Mouse (Mus musculus): Measurements from ENCODE around the gene Erg.

Erg gene

DNA sequence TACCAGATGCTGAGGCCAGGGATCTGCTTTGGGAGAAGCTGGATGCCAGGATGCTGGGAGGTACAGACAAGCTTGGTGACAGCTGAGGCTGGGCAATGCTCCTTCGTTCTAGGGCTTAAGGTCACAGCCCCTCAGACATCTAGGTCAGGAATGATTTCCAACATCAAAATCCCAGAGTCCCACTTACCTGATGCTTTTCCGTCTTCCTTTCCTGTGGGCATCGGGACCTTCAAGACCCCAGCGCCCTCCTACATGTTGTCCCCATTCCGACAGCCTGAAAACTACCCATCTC is at the start of gene Erg:
Gene Erg, minus strand, starts transcription at position 283 of the 292 bp plus-strand sequence.
- DNase-seq (ENCODE audit: low spot score in 2 of 2): no peak

DNA sequence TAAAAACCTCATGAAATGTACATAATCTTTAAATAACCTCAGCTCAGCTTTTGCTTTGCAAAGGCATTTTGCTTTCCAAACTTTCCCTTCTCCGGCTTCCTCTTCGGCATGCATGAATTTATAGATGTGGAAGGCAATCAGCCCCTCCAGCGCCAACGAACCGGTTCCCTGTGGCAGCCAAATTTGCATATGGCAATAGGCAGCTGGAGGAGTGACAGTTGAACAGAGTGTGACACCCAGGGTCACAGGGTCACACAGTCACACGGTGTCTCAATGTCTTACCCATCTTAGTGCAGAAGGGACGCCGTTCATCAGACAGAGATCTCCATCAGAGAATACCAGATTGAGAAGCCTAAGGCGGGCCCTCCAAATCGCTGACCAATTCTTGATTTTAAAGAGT is 45.4 kb upstream of the Erg start:
- DNase-seq (ENCODE audit: low spot score in 2 of 2): no peak

DNA sequence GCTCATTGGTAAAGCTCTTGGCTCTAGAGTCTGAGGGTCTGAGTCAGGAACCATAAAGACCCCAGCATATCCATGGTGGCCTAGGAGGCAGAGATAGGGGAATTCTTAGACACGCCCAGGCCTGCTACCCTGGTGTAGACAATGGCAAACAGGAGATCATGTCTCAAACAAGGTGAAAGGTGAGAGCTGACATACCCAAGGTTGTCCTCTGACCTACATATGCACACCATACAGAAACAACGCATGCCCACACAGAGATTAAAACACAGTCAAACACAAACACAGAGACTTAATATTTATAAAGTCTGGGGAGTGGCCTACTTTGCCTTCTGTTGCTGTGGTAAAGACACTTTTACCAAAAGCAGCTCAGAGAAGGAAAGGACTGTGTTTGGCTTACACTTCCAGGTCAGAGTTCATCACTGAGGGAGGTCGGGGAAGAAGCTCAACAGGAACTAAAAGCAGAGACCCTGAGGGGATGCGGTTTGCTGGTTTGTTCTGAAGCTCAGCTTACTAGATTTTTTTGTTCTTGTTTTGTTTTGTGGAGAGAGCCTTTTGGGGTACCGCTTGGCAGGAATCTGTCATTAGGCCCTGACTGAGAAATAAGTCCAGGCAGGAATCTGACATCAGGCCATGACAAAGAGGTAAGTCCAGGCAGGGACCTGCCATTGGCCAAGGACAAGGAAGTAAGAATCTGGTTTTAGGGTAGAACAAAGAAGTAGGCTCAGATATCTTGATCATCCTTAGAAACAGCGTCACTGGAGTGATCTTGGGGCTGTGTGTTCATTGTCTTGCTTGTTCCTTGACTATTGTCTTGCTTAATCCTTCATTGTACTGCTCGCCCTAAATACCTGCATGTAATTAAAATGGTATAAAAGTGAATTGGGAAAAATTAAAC is 37.7 kb upstream of the Erg start:
- DNase-seq (ENCODE audit: low spot score in 2 of 2): no peak

GRCm38 (mm10) chr16:95623056-95623455 is 36.7 kb upstream of the Erg start:
- DNase-seq (ENCODE audit: low spot score in 2 of 2): no peak

- no peak for DNase-seq (ENCODE audit: low spot score in 2 of 2)
Measured at GRCm38 (mm10) chr16:95619859-95620325, 33.5 kb upstream of the Erg start.

- no peak for DNase-seq (ENCODE audit: low spot score in 2 of 2)
Measured at GRCm38 (mm10) chr16:95618206-95618605, 31.8 kb upstream of the Erg start.

- no peak for DNase-seq (ENCODE audit: low spot score in 2 of 2)
Measured at GRCm38 (mm10) chr16:95617720-95618119, 31.3 kb upstream of the Erg start.

DNA sequence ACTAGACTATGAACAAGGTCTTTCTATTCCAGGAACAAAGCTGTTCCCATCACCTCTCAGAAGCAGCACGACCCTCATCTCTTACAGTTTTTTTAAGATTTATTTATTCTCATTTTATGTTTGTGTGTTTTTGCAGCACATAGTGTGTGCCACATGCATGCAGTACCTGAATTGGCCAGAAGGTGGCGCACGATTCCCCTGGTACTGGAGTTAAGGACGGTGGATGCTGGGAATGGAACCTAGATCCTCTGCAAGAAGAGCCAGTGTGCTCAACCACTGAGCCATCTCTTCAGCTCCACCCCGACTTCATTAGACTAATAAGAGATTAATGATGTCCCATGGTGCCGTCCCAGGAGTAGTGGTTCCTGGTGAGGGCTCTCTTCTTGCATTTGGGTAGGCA is 29.2 kb upstream of the Erg start:
- peak; percentile 50 to 75 for DNase-seq (ENCODE audit: low spot score in 2 of 2)

DNA sequence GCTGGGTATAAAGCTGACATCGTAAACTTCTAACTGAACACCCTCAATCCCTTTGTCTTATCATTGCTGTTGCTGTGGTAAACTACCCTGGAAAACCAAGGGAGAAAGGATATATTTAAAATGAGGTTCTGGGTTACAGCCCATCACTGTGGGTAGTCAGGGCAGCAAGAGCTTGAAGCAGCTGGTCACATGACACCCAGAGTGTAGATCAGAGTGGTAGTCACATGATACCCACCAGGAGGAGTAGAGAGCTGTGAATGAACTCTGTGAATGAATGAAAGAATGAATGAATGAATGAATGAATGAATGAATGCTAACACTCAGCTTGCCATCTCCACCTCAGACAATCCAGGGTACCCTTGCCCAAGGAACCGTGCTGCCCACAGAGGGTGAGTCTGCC is 28.1 kb upstream of the Erg start:
- no peak for DNase-seq (ENCODE audit: low spot score in 2 of 2)

- DNase-seq (ENCODE audit: low spot score in 2 of 2): no peak
Measured at GRCm38 (mm10) chr16:95611982-95612746, 25.8 kb upstream of the Erg start.

DNA sequence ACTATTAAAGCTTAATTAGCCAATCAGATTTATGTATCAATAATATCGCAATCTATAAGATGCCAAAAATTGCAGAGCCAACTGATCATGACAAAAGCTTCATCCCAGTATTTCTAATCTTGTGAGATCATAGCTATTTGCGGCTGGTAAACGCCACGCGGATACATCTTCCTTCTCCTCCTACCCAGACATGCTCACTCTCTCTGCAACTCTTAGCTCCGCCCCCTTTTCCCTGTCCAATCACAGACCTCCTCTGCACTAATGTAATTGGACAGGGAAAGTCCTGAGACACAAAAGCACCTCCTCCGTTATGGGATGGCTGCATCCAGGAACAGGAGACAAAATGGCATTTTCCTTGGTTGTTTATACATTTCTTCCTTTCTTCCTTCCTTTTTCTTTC is 22.2 kb upstream of the Erg start:
- DNase-seq (ENCODE audit: low spot score in 2 of 2): no peak

- DNase-seq (ENCODE audit: low spot score in 2 of 2): peak; percentile 48 to 84
Measured at GRCm38 (mm10) chr16:95605304-95605703, 18.9 kb upstream of the Erg start.

- no peak for DNase-seq (ENCODE audit: low spot score in 2 of 2)
Measured at GRCm38 (mm10) chr16:95602504-95602903, 16.1 kb upstream of the Erg start.

GRCm38 (mm10) chr16:95601807-95602206 is 15.4 kb upstream of the Erg start:
- DNase-seq (ENCODE audit: low spot score in 2 of 2): no peak

GRCm38 (mm10) chr16:95601219-95601580 is 14.8 kb upstream of the Erg start:
- no peak for DNase-seq (ENCODE audit: low spot score in 2 of 2)

- no peak for DNase-seq (ENCODE audit: low spot score in 2 of 2)
Measured at GRCm38 (mm10) chr16:95600572-95601218, 14.3 kb upstream of the Erg start.

GRCm38 (mm10) chr16:95598930-95599329 is 12.5 kb upstream of the Erg start:
- DNase-seq (ENCODE audit: low spot score in 2 of 2): no peak

GRCm38 (mm10) chr16:95597578-95597951 is 11.2 kb upstream of the Erg start:
- DNase-seq (ENCODE audit: low spot score in 2 of 2): no peak

DNA sequence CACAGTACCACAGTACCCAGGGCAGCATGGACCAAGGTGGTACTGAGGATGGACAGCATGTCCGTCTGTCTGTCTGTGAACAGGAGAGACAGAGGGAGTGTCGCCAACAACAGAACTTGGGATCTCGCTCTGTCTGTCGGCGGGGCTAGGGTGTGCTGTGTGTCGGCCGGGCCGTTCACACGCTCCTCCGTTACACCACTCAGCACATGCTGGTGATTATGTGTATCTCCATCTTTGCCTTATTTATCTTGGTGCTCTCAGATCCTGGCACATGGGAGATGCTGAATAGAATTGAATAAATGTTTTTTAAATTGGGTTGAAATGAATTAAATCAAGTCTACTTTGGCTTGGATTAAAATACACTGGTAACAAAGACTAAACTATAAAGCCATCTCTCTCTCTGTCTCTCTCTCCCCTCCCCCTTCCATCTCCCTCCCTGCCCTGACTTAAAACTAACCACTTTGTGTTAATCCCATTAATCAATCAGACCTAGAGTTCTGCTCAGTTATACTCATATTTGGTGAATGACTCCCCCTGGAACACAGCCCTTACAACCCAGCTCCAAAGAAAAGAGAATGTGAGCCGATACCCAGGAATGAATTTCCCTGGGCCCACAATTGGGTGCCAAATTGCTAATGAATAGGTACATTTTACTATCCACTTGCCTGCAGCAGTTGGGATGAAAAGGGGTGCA is 10.6 kb upstream of the Erg start:
- DNase-seq (ENCODE audit: low spot score in 2 of 2): no peak

DNA sequence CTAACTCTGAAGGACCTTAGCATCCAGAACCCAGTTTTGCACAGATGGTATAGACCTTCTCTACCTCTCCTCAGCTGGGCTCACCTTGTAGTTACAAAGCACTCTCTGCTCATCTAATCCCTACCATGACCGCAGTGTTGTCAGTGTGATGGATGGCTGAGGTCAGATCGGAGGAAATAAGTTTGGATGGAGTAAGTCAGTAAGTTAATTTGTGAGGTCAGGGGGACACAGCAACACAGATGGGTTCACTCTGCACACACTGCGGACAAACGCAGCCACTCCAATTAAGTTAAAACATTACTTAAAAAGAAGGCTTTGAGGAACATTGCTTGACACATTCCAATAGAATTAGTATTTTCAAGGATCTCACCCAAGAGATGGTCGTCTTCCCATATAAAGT is 2.5 kb upstream of the Erg start:
- DNase-seq (ENCODE audit: low spot score in 2 of 2): no peak

GRCm38 (mm10) chr16:95586726-95587125 is 333 bp upstream of the Erg start:
- no peak for DNase-seq (ENCODE audit: low spot score in 2 of 2)

Data from spleen, postnatal 10 days (tissue).